Mouse (Mus musculus): ENCODE results near the gene Glmp. TPM values are rescaled to one million over a fixed set of nuclear protein-coding genes. Genes with fewer than 3 reads are reported as not detected.
"Not testable (repeated sequence)": the region's sequence is repeated elsewhere in the genome, so short reads cannot be mapped to it uniquely, and the experiment has no call there.

Gene Glmp
- total and polyA plus RNA-seq, 3 experiments: 42.7 to 163 (median 75.6) TPM

DNA sequence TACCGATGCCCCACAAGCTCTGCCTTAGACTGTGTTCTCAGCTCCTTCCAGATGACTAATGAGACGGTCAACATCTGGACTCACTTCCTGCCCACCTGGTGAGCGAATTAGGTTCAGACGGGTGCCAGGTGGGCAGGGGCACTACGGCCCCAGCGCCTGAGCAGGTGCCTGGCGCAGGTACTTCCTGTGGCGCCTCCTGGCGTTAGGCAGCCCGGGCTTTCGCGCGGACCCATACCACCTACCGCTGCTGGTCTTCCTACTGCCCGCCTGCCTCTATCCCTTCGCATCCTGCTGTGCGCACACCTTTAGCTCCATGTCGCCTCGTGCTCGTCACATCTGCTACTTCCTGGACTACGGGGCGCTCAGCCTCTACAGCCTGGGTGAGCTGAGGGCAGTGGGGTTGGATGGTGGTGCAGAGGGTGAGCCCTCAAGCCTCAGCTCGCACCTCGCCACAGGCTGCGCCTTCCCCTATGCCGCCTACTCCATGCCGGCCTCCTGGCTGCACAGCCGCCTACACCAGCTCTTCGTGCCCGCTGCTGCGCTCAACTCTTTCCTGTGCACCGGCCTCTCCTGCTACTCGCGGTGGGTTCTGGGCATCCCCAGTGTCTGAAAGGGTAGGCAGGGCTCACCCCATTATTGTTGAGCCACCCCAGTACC is 41.0 kb downstream of the Glmp start:
- no peak overlapping the region for H3K9ac ChIP-seq (ENCODE audit: insufficient read depth, low read depth)
- TF ChIP-seq TBP (conservative IDR thresholded peaks at IDR 0.05; ENCODE audit: low read depth, low read length): no peak
- no peak for TF ChIP-seq ZNF384 (IDR thresholded peaks at IDR 0.05; ENCODE audit: low read depth, low read length)
- TF ChIP-seq ZC3H11A (IDR thresholded peaks at IDR 0.05; ENCODE audit: low read depth, low read length): no peak
- H3K36me3 ChIP-seq (replicated peaks in 1 of 2; ENCODE audit: control insufficient read depth in 1 of 2, insufficient read depth in 1 of 2, low read length in 1 of 2): peaks cover 18 to 49% of the 10 kb centered on the region in 2 experiments
- peaks cover 7% of the 10 kb centered on the region for H3K9me3 ChIP-seq (replicated peaks; ENCODE audit: low read length)
- no peak for DNase-seq (ENCODE audit: extremely low read depth)
- no peak overlapping the region for H3K4me3 ChIP-seq (replicated peaks in 1 of 3; ENCODE audit: low read depth in 2 of 3, low read length in 2 of 3, poor library complexity in 1 of 3)
- H3K4me1 ChIP-seq (ENCODE audit: control insufficient read depth in 1 of 2, insufficient read depth in 2 of 2): no peaks in the 10 kb centered on the region
- no peaks in the 10 kb centered on the region for H3K27me3 ChIP-seq (replicated peaks)
- H3K79me2 ChIP-seq (replicated peaks; ENCODE audit: control insufficient read depth, extremely low read depth, insufficient read depth, poor library complexity, severe bottlenecking): no peaks in the 10 kb centered on the region
- in situ Hi-C loops (cut with MboI; ENCODE audit: low pct_ligation_motif_present, low pct_unique_long_range_greater_than_20kb, low sequenced_read_pairs) (no loop called here), dilution Hi-C loops (cut with MboI; ENCODE audit: extremely low pct_ligation_motif_present, extremely low pct_unique_long_range_greater_than_20kb, low sequenced_read_pairs) (no loop called here)
- no peak overlapping the region for H3K4me2 ChIP-seq (ENCODE audit: insufficient read depth, low read depth, poor library complexity, severe bottlenecking)
- no peak overlapping the region for H3K27ac ChIP-seq (ENCODE audit: insufficient read depth, low read depth)

DNA sequence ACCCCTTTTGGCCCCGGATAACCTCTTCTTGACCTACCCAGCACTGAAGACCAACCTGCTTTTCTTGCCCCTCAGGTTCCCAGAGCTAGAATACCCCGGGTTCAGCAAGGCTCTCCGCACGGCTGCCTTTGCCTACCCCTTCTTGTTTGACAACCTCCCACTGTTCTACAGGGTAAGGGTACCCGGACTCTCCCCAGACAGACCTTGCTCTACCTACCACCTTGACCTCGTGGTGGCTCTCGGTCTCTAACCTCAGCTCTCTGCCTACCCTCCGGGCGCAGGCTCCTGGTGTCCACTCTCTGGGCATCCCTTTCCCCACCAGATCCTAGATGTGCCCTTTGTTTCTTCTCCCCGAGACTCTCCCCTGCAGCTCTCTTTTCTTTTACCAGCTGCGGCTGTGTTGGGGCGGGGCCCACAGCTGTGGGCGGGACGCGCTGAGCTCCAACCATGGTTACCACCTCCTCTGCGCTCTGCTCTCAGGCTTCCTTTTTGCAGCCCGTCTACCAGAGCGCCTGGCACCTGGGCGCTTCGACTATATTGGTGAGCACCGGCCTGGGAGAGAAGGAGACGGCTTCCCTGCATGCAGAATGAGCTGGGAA is 42.1 kb downstream of the Glmp start:
- H3K4me3 ChIP-seq (replicated peaks in 1 of 3; ENCODE audit: low read depth in 2 of 3, low read length in 2 of 3, poor library complexity in 1 of 3); H3K4me1 ChIP-seq (ENCODE audit: control insufficient read depth in 1 of 2, insufficient read depth in 2 of 2); H3K79me2 ChIP-seq (replicated peaks; ENCODE audit: control insufficient read depth, extremely low read depth, insufficient read depth, poor library complexity, severe bottlenecking); dilution Hi-C loops (cut with MboI; ENCODE audit: extremely low pct_ligation_motif_present, extremely low pct_unique_long_range_greater_than_20kb, low sequenced_read_pairs); H3K4me2 ChIP-seq (ENCODE audit: insufficient read depth, low read depth, poor library complexity, severe bottlenecking); H3K27me3 ChIP-seq (replicated peaks); H3K9me3 ChIP-seq (replicated peaks; ENCODE audit: low read length); in situ Hi-C loops (cut with MboI; ENCODE audit: low pct_ligation_motif_present, low pct_unique_long_range_greater_than_20kb, low sequenced_read_pairs); H3K9ac ChIP-seq (ENCODE audit: insufficient read depth, low read depth); H3K27ac ChIP-seq (ENCODE audit: insufficient read depth, low read depth); DNase-seq (ENCODE audit: extremely low read depth): not testable (repeated sequence)
- H3K36me3 ChIP-seq (replicated peaks in 1 of 2; ENCODE audit: control insufficient read depth in 1 of 2, insufficient read depth in 1 of 2, low read length in 1 of 2): peaks cover 9 to 38% of the 10 kb centered on the region in 2 experiments

DNA sequence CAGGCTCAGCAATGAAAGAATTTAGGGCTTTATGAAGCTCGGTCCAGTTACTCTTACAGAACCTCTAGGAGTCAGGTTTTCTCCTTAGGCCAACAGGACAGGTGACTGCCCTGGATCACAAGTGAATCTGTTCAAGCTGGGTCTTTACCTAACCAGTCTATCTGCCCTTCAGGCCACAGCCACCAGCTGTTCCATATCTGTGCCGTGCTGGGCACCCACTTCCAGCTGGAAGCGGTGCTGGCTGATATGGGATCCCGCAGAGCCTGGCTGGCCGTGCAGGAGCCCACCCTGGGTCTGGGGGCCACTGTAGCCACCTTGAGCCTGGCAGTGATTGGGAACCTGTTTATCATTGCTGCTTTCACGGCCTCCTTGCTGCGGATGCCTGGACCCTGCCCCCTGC is 42.7 kb downstream of the Glmp start:
- dilution Hi-C loops (cut with MboI; ENCODE audit: extremely low pct_ligation_motif_present, extremely low pct_unique_long_range_greater_than_20kb, low sequenced_read_pairs); H3K4me1 ChIP-seq (ENCODE audit: control insufficient read depth in 1 of 2, insufficient read depth in 2 of 2); DNase-seq (ENCODE audit: extremely low read depth); H3K79me2 ChIP-seq (replicated peaks; ENCODE audit: control insufficient read depth, extremely low read depth, insufficient read depth, poor library complexity, severe bottlenecking); H3K9ac ChIP-seq (ENCODE audit: insufficient read depth, low read depth); H3K9me3 ChIP-seq (replicated peaks; ENCODE audit: low read length); H3K27ac ChIP-seq (ENCODE audit: insufficient read depth, low read depth); in situ Hi-C loops (cut with MboI; ENCODE audit: low pct_ligation_motif_present, low pct_unique_long_range_greater_than_20kb, low sequenced_read_pairs); H3K4me2 ChIP-seq (ENCODE audit: insufficient read depth, low read depth, poor library complexity, severe bottlenecking); H3K4me3 ChIP-seq (replicated peaks in 1 of 3; ENCODE audit: low read depth in 2 of 3, low read length in 2 of 3, poor library complexity in 1 of 3); H3K27me3 ChIP-seq (replicated peaks): not testable (repeated sequence)
- H3K36me3 ChIP-seq (replicated peaks in 1 of 2; ENCODE audit: control insufficient read depth in 1 of 2, insufficient read depth in 1 of 2, low read length in 1 of 2): peaks cover 3 to 32% of the 10 kb centered on the region in 2 experiments

DNA sequence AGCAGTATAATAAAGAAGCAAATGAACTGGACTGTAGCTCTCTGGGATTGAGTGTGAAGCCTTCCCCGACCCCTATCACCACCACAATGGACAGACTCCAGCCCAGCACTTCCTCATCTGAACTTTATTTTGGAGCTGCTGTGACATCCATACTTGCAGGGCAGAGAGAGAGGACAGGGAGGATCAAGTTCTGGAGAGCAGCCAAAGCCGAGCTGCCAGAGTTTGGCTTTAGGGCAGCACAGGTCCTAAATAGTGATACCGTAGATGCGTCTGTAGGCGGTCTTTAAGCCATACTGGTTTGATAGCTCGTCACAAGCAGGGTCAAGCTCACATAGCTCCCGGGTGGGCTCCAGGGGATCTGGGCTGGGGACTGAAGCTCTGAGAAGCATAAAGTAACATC is 43.7 kb downstream of the Glmp start:
- DNase-seq (ENCODE audit: extremely low read depth); H3K27ac ChIP-seq (ENCODE audit: insufficient read depth, low read depth); H3K79me2 ChIP-seq (replicated peaks; ENCODE audit: control insufficient read depth, extremely low read depth, insufficient read depth, poor library complexity, severe bottlenecking); H3K27me3 ChIP-seq (replicated peaks); H3K4me3 ChIP-seq (replicated peaks in 1 of 3; ENCODE audit: low read depth in 2 of 3, low read length in 2 of 3, poor library complexity in 1 of 3); dilution Hi-C loops (cut with MboI; ENCODE audit: extremely low pct_ligation_motif_present, extremely low pct_unique_long_range_greater_than_20kb, low sequenced_read_pairs); H3K4me2 ChIP-seq (ENCODE audit: insufficient read depth, low read depth, poor library complexity, severe bottlenecking); H3K9ac ChIP-seq (ENCODE audit: insufficient read depth, low read depth); in situ Hi-C loops (cut with MboI; ENCODE audit: low pct_ligation_motif_present, low pct_unique_long_range_greater_than_20kb, low sequenced_read_pairs); H3K9me3 ChIP-seq (replicated peaks; ENCODE audit: low read length); H3K4me1 ChIP-seq (ENCODE audit: control insufficient read depth in 1 of 2, insufficient read depth in 2 of 2): not testable (repeated sequence)
- H3K36me3 ChIP-seq (replicated peaks in 1 of 2; ENCODE audit: control insufficient read depth in 1 of 2, insufficient read depth in 1 of 2, low read length in 1 of 2): peaks cover 0 to 22% of the 10 kb centered on the region in 2 experiments

DNA sequence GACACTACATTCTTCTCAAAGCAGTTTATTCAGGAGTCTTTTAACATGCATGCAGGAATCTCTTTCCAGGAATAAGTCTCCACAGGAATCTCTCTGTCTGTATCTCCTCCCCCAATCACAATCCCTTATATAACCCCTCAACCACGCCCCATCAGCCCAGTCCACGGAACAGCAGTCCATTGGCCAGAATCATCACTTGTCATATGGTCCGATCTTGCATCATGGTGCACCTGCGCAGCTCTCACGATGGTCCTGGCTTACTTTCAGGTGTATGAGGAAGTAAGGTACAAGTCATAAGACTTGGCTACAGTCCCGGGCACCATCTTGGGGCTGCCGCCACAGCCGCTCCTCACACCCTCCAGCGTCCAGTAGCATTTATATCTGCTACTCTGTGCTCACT is 47.8 kb downstream of the Glmp start, which contains the start of gene Bglap3:
TSS of gene Bglap3 (minus strand) at position 101 of the 400 bp plus-strand sequence.
- H3K4me1 ChIP-seq (ENCODE audit: control insufficient read depth in 1 of 2, insufficient read depth in 2 of 2); H3K9me3 ChIP-seq (replicated peaks; ENCODE audit: low read length); H3K36me3 ChIP-seq (replicated peaks in 1 of 2; ENCODE audit: control insufficient read depth in 1 of 2, insufficient read depth in 1 of 2, low read length in 1 of 2); in situ Hi-C loops (cut with MboI; ENCODE audit: low pct_ligation_motif_present, low pct_unique_long_range_greater_than_20kb, low sequenced_read_pairs); H3K4me2 ChIP-seq (ENCODE audit: insufficient read depth, low read depth, poor library complexity, severe bottlenecking); H3K4me3 ChIP-seq (replicated peaks in 1 of 3; ENCODE audit: low read depth in 2 of 3, low read length in 2 of 3, poor library complexity in 1 of 3); dilution Hi-C loops (cut with MboI; ENCODE audit: extremely low pct_ligation_motif_present, extremely low pct_unique_long_range_greater_than_20kb, low sequenced_read_pairs); H3K27me3 ChIP-seq (replicated peaks); DNase-seq (ENCODE audit: extremely low read depth); H3K9ac ChIP-seq (ENCODE audit: insufficient read depth, low read depth); H3K27ac ChIP-seq (ENCODE audit: insufficient read depth, low read depth); H3K79me2 ChIP-seq (replicated peaks; ENCODE audit: control insufficient read depth, extremely low read depth, insufficient read depth, poor library complexity, severe bottlenecking): not testable (repeated sequence)
